Mouse (Mus musculus): Measurements from ENCODE around the gene Duox1. TPM values are rescaled to one million over a fixed set of nuclear protein-coding genes. Genes with fewer than 3 reads are reported as not detected.
"Not testable (repeated sequence)": the region's sequence is repeated elsewhere in the genome, so short reads cannot be mapped to it uniquely, and the experiment has no call there.

The Duox1 gene
- total RNA-seq, 2 experiments from 2014 or later: 0.07 TPM; not detected in 1

DNA sequence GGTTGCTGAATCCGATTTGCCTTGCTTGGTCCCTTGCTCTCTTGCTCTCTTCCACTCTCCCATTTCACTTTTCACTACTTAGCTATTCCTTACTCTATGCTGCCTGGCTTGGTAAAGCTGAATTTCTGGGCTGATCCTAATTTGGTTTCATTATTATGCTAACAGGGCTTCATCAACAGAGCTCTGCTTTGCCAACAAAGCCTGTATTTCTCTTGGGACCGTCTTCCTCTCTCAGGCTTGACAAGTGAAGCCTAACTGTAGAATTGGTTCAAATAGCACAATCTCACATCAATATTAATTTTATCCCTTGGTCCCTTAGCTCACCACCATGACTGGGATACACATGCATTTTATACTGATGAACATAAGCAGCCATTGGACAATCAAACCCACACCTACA lies 3.9 kb upstream of the Duox1 start:
- DNase-seq (ENCODE audit: low spot score in 2 of 2): no peak

DNA sequence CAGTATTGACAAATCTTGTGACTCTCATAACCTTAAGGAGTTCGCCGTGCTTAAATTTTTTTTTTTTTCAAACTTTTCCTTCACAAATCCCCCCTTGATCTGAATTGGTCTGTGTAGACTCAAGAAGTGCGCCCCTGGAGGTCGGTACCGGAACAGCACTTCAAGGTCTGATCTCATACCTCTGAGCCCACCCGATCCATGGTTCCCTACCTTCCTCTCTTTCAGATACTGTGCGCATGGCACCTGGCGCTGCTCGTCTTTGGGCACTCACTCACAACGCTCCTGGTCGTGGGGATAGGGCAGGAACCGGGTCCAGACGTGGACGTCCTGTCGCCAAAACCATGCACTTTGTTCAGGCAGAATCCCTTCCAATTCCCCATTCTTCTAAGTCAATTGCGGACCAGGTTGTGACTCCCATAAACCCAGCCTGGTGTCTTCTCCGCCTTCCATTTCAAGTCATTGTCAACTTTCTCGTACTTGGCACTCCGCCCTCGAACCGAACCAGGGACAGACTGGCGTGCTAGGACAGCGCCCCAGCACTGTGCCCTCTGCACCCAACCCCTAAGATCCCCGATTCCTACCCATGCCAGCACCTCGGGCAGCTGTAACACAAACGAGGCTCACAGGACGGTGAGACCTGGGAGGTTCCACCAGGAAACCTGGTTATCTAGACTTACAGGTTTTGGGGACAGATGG lies 2.6 kb upstream of the Duox1 start:
- DNase-seq (ENCODE audit: low spot score in 2 of 2): peak; percentile 38 to 62

GRCm38 (mm10) chr2:122313536-122313935 lies 1.9 kb upstream of the Duox1 start, which contains the start of gene Duoxa1:
Gene Duoxa1, minus strand, starts transcription at chr2:122313730.
- DNase-seq (ENCODE audit: low spot score in 2 of 2): no peak

GRCm38 (mm10) chr2:122317384-122317783 lies 1.9 kb downstream of the Duox1 start:
- DNase-seq (ENCODE audit: low spot score in 2 of 2): no peak

- DNase-seq (ENCODE audit: low spot score in 2 of 2): no peak
Observed at GRCm38 (mm10) chr2:122323960-122324359, 8.5 kb downstream of the Duox1 start.

GRCm38 (mm10) chr2:122324586-122324985 lies 9.1 kb downstream of the Duox1 start:
- DNase-seq (ENCODE audit: low spot score in 2 of 2): no peak

DNA sequence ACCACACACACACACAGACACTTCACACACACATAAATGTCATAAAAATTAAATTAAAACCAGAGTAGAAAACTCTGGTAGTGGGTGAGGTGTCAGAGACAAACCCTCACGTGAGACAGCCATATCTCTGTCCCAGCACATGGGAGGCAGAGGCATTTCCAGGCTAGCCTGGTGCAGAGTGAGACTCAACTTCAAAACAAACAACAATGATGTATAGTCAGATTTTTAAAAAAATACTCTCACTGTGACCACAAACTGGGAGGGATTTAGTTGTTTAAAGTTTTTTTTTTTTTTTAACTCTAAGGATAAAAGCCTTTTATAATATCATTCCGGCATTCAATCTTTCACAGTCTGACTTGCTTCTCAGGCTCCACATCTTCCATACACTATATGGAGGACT lies 9.9 kb downstream of the Duox1 start:
- DNase-seq (ENCODE audit: low spot score in 2 of 2): no peak

- no peak for DNase-seq (ENCODE audit: low spot score in 2 of 2)
Observed at GRCm38 (mm10) chr2:122327986-122328385, 12.5 kb downstream of the Duox1 start.

- DNase-seq (ENCODE audit: low spot score in 2 of 2): not testable (repeated sequence)
Observed at GRCm38 (mm10) chr2:122330317-122330716, 14.8 kb downstream of the Duox1 start.

DNA sequence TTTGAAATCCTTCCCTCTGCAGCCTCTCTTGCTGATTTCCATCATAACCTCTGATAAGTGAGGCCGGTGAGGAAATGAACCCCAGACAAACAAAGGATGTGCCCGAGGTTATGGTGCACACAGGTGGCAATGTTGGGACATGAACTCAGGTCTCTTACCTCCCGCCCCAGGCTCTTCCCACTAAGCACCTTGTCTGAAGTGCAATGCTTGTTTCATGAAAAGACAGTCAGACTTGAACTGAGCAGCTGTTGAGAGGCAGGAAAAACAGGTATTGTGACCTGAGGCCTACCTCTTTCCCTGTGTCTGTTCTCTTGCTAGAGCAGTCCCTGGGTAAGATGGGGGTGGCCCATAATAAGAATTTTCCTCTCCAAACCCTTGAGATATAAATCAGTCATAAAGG lies 16.8 kb downstream of the Duox1 start:
- no peak for DNase-seq (ENCODE audit: low spot score in 2 of 2)

- no peak for DNase-seq (ENCODE audit: low spot score in 2 of 2)
Observed at GRCm38 (mm10) chr2:122334170-122334569, 18.7 kb downstream of the Duox1 start.

- no peak for DNase-seq (ENCODE audit: low spot score in 2 of 2)
Observed at GRCm38 (mm10) chr2:122337291-122337690, 21.8 kb downstream of the Duox1 start.

DNA sequence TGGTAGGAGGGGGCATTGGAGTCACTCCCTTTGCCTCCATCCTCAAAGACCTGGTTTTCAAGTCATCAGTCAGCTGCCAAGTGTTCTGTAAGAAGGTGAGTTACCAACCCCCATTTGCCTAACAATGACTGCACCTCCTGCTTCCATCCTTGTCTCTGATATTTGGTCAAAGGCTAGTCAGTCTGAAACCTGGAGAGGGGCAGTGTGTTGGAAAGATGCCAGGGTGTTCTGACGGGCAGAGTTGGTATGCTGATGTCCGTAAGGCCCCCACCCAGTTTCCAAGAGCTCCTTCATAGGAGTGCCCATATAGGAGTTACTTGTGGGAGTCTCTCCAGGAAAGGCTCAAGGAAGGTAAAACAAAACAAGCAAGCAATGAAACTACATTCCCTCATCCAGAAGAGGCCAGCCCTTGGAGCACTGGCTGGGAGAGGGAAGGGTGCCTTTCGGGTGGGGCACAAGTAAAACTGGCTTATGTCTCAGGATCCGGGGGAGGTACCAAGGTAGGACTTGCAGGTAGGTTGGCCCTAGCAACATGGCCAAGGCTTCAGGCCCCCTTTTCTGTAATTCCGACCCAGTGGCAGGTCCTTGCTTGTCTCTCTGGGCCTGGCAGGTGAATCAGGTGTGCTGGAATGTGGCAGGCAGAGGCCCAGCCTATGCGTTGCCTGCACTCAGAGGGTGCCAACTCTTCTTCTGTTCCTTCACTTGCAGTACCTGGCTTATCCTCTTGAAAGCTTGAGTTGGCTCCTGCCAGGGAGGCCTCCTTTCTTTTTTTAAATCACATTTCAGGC lies 29.8 kb downstream of the Duox1 start:
- DNase-seq (ENCODE audit: low spot score in 2 of 2): no peak

DNA sequence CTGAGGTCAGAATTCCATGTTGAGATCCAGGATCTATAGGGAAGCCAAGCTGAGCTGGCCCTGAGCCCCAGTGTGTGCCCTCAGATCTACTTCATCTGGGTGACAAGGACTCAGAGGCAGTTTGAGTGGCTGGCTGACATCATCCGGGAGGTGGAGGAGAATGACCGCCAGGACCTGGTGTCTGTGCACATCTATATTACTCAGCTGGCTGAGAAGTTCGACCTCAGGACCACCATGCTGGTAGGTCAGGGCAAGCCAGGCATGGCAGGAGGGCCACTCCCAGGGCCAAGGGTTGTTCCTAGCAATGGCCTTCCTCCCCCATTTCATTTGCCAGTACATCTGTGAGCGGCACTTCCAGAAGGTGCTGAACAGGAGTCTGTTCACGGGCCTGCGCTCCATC lies 30.7 kb downstream of the Duox1 start:
- not testable (repeated sequence) for DNase-seq (ENCODE audit: low spot score in 2 of 2)

DNA sequence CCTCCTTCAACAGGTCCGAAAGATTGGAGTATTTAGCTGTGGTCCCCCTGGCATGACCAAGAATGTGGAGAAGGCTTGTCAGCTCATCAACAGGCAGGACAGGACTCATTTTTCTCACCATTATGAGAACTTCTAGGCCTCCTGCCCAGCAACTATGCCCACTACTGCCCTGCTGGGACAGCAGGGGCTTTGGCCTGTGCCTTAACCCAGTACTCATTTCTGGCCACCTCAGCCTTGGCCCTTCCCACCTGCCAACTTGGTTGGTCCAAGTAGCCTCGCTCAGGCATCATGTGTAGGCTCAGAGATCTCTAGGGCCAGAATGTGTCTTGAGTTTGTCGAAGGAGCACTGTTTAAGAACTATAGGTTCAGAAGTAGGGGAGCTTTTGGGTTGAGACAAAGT lies 31.8 kb downstream of the Duox1 start:
- DNase-seq (ENCODE audit: low spot score in 2 of 2): no peak

DNA sequence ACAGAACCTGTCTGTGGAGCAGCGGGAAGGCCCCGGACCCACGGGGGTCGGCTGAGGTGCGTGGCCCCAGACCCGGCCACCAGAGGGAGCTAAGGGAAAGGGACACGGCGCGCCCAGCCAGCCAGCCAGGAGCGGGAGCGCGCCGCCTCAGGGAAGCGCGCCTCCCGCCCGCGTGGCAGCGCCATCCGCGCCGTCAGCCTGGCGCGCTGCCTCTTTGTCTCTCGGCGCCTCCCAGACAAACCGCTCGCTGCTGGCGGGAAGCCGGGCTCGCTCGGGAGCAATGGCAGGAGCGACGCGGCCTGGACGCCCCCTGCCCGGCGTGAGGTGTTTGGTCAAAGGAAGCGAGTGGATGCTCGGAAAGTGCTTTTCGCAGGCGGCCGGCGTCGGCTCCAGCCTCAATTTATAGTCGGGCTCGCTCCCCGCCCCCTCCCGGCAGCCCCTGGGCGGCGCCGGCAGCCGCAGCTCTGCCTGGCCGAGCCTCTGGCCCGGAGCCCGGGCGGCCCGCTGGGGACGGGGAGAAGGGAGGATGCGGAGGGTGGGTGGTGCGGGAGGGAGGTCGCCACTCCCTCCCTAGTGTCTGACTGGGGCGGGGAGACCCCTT lies 33.2 kb downstream of the Duox1 start:
- DNase-seq (ENCODE audit: low spot score in 2 of 2): peak; percentile 85 to 91

DNA sequence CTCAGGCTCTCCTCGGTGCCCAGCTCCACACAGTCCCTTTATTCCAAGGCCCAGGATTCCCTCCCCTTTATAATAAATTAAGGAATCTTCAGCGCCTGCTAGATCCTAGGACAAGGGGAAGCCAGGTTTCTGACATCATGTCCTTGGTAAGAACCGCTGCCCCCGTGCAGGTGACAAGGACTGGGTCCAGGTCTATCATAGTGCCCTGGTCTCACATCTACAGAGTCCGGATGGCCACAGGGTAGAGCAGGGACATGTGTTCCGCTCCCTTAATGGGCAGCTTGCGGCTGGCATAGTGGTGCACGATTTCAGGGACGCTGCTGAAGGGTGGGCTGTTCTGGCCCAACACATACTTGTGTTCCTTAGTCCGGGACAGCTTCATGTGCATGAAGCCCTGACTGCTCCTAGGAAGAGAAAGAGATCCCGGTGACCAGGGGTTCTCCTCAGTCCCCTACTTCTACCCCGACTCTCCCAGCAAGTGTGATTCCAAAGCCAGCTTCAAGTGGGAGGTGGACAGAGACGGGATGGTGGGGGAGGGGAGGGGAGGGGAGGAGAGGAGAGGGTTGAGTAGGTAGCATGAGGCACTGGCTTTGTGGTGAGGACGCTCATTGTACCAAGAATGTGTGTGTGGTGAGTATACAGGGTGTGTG lies 33.8 kb downstream of the Duox1 start:
- no peak for DNase-seq (ENCODE audit: low spot score in 2 of 2)

- DNase-seq (ENCODE audit: low spot score in 2 of 2): no peak
Observed at GRCm38 (mm10) chr2:122351156-122351930, 35.9 kb downstream of the Duox1 start.

GRCm38 (mm10) chr2:122351931-122352329 lies 36.5 kb downstream of the Duox1 start:
- DNase-seq (ENCODE audit: low spot score in 2 of 2): no peak

DNA sequence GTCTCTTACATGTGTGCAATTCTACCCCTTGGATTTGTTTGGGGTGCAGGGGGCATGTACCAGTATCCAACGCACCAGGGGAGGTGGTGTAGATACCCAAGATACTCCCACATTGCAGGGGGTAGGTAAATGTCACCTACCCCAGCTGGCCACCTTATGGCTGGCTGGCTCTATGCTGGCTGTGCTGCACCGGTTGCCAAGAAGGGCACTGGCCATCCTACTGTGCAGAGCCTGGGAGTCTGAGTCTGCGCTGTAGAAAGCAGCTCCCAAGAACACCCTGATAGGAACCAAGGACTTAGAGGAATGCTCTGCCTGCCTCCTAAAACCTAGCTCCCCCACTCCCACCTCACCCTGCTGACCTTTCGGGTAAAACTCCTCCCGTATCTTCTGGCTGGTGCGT lies 37.5 kb downstream of the Duox1 start:
- DNase-seq (ENCODE audit: low spot score in 2 of 2): no peak

DNA sequence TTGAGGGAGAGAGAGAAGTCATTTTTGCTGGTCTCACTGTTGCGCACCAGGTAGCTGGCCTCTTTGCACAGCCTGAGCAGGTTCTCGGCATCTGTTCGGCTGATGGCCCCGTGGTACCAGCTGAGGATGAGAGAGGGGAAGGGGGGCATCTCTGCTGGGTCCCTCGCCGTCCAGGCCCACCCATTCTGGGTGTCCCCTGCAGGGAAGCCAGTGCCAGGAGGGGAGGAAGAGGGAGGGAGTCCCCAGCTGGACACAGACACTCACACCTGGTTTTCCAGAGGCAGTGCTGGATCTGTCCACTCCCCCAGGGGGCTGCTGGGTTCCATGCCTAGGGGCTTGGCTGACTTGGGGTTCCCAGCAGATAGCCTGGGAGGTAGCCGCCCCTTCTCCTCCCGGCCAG lies 38.3 kb downstream of the Duox1 start:
- DNase-seq (ENCODE audit: low spot score in 2 of 2): no peak
